Mouse (Mus musculus) G1E (cell line): ENCODE measurements at regions not wholly inside any gene's neighbourhood (a gene's known extent, or its start where the extent isn't known, plus 50 kb on each side); places are given as distances from the start of the nearest gene placed in this dataset.

ENCODE experiments used
- ATAC-seq: 2 replicates; pipeline ENCODE4 v1.8.0; 2016; ENCODE audit warnings: mild to moderate bottlenecking; ENCODE audit not compliant: insufficient number of reproducible peaks, poor library complexity, low FRiP score, severe bottlenecking; ENCODE audit errors: extremely low read depth
- DNase-seq: peaks from one replicate; pipeline ENCODE4 v3.0.0; 2012; ENCODE audit warnings: low spot score
- H3K27me3 ChIP-seq: 2 replicates; pipeline ENCODE4 v1.6.1; 2012; ENCODE audit warnings: mild to moderate bottlenecking, low read length, inconsistent platforms; ENCODE audit not compliant: insufficient read depth
- H3K36me3 ChIP-seq: replicated peaks from 2 replicates; pipeline ENCODE3; 2012; ENCODE audit warnings: mild to moderate bottlenecking, inconsistent platforms
- H3K4me1 ChIP-seq: 2 replicates; pipeline ENCODE4 v1.6.1; 2012; ENCODE audit warnings: low read depth, low read length, inconsistent platforms, mixed read lengths; ENCODE audit not compliant: insufficient read depth
- H3K4me3 ChIP-seq: 2 replicates; pipeline ENCODE4 v1.5.1; 2012; ENCODE audit warnings: low read depth, mild to moderate bottlenecking, inconsistent platforms, low read length, moderate library complexity, mixed read lengths
- H3K9me3 ChIP-seq: replicated peaks from 2 replicates; pipeline ENCODE4 v1.6.1; 2012; ENCODE audit warnings: inconsistent platforms
- CTCF ChIP-seq: IDR thresholded peaks from 2 replicates; pipeline ENCODE4 v1.5.1; 2012; ENCODE audit warnings: low read depth, low read length, inconsistent platforms, mixed read lengths
- GATA1 ChIP-seq: IDR thresholded peaks from 2 replicates; pipeline ENCODE4 v1.6.1; 2012; ENCODE audit warnings: borderline replicate concordance, low read length, inconsistent platforms, mixed read lengths
- GATA2 ChIP-seq: IDR thresholded peaks from 2 replicates; pipeline ENCODE4 v1.6.1; 2012; ENCODE audit warnings: low read depth, low read length, inconsistent platforms, borderline replicate concordance
- POLR2AphosphoS5 ChIP-seq: IDR thresholded peaks from 2 replicates; pipeline ENCODE4 v1.6.1; 2012; ENCODE audit warnings: low read depth, low read length, inconsistent platforms; ENCODE audit not compliant: insufficient replicate concordance
- TAL1 ChIP-seq: conservative IDR thresholded peaks from 2 replicates; pipeline ENCODE4 v1.6.1; 2012; ENCODE audit warnings: low read depth, low read length, inconsistent platforms, mixed read lengths

GRCm38 (mm10) chr6:84391016-84391415 is 202.7 kb downstream of the Cyp26b1 start:
- H3K4me3 ChIP-seq = no peak overlapping the region
- TF ChIP-seq POLR2AphosphoS5 (no peak), GATA2 (no peak), CTCF (no peak), TAL1 (no peak), GATA1 (no peak)
- H3K27me3 ChIP-seq = no peaks in the 10 kb centered on the region
- no peaks in the 10 kb centered on the region for H3K9me3 ChIP-seq
- ATAC-seq (no peak), DNase-seq (no peak)
- H3K36me3 ChIP-seq = no peaks in the 10 kb centered on the region
- H3K4me1 ChIP-seq = no peaks in the 10 kb centered on the region

GRCm38 (mm10) chr6:84385696-84386095 is 208.0 kb downstream of the Cyp26b1 start:
- DNase-seq = no peak
- H3K27me3 ChIP-seq = peaks cover 7% of the 10 kb centered on the region; the same call in 1 of the 2 replicates
- no peaks in the 10 kb centered on the region for H3K9me3 ChIP-seq
- no peak overlapping the region for H3K4me3 ChIP-seq
- H3K36me3 ChIP-seq = no peaks in the 10 kb centered on the region
- no peak for ATAC-seq
- no peak for TF ChIP-seq GATA1
- TF ChIP-seq CTCF = no peak
- no peak for TF ChIP-seq POLR2AphosphoS5
- TF ChIP-seq GATA2 = no peak
- TF ChIP-seq TAL1 = no peak
- no peaks in the 10 kb centered on the region for H3K4me1 ChIP-seq

GRCm38 (mm10) chr6:84383718-84384117 is 210.0 kb downstream of the Cyp26b1 start:
- Histone ChIP-seq H3K4me3 (no peak overlapping the region), H3K4me1 (no peaks in the 10 kb centered on the region), H3K36me3 (no peaks in the 10 kb centered on the region), H3K27me3 (peaks cover 7% of the 10 kb centered on the region; the same call in 1 of the 2 replicates), H3K9me3 (no peaks in the 10 kb centered on the region)
- ATAC-seq = no peak
- no peak for DNase-seq
- no peak for TF ChIP-seq POLR2AphosphoS5
- TF ChIP-seq GATA1 = no peak
- no peak for TF ChIP-seq CTCF
- TF ChIP-seq GATA2 = no peak
- TF ChIP-seq TAL1 = no peak

GRCm38 (mm10) chr6:84383141-84383540 is 210.6 kb downstream of the Cyp26b1 start:
- H3K4me3 ChIP-seq = no peak overlapping the region
- no peaks in the 10 kb centered on the region for H3K9me3 ChIP-seq
- TF ChIP-seq GATA2 (no peak), CTCF (no peak), POLR2AphosphoS5 (no peak), TAL1 (no peak), GATA1 (no peak)
- peaks cover 7% of the 10 kb centered on the region; the same call in 1 of the 2 replicates for H3K27me3 ChIP-seq
- no peaks in the 10 kb centered on the region for H3K4me1 ChIP-seq
- ATAC-seq = no peak
- DNase-seq = no peak
- no peaks in the 10 kb centered on the region for H3K36me3 ChIP-seq

GRCm38 (mm10) chr6:84381571-84381970 is 212.1 kb downstream of the Cyp26b1 start:
- H3K4me1 ChIP-seq = no peaks in the 10 kb centered on the region
- TF ChIP-seq GATA1 = no peak
- TF ChIP-seq TAL1 = no peak
- TF ChIP-seq CTCF = no peak
- TF ChIP-seq GATA2 = no peak
- no peak for TF ChIP-seq POLR2AphosphoS5
- H3K36me3 ChIP-seq = no peaks in the 10 kb centered on the region
- DNase-seq (no peak), ATAC-seq (no peak)
- H3K27me3 ChIP-seq = peaks cover 7% of the 10 kb centered on the region; the same call in 1 of the 2 replicates
- H3K4me3 ChIP-seq = no peak overlapping the region
- H3K9me3 ChIP-seq = no peaks in the 10 kb centered on the region

GRCm38 (mm10) chr6:84376666-84377065 is 217.0 kb downstream of the Cyp26b1 start:
- Histone ChIP-seq H3K9me3 (no peaks in the 10 kb centered on the region), H3K4me3 (no peak overlapping the region), H3K36me3 (no peaks in the 10 kb centered on the region), H3K27me3 (peaks cover 1% of the 10 kb centered on the region; the same call in 1 of the 2 replicates), H3K4me1 (no peaks in the 10 kb centered on the region)
- TF ChIP-seq GATA2 (no peak), CTCF (no peak), TAL1 (no peak), POLR2AphosphoS5 (no peak)
- ATAC-seq (no peak), DNase-seq (no peak)

GRCm38 (mm10) chr6:84375498-84375897 is 218.2 kb downstream of the Cyp26b1 start:
- no peaks in the 10 kb centered on the region for H3K9me3 ChIP-seq
- H3K36me3 ChIP-seq = no peaks in the 10 kb centered on the region
- no peak overlapping the region for H3K4me3 ChIP-seq
- TF ChIP-seq GATA1 = no peak
- no peak for TF ChIP-seq GATA2
- TF ChIP-seq POLR2AphosphoS5 = no peak
- peak; percentile 65 for TF ChIP-seq CTCF
- no peak for TF ChIP-seq TAL1
- ATAC-seq = no peak
- no peaks in the 10 kb centered on the region for H3K4me1 ChIP-seq
- peak; percentile 21 for DNase-seq
- no peaks in the 10 kb centered on the region; the same call in 1 of the 2 replicates for H3K27me3 ChIP-seq
